Mouse (Mus musculus): ENCODE data around the gene Gm10322. TPM values are rescaled to one million over a fixed set of nuclear protein-coding genes. Genes with fewer than 3 reads are reported as not detected.

The Gm10322 gene
- total RNA-seq, 2 experiments from 2014 or later = not detected

DNA sequence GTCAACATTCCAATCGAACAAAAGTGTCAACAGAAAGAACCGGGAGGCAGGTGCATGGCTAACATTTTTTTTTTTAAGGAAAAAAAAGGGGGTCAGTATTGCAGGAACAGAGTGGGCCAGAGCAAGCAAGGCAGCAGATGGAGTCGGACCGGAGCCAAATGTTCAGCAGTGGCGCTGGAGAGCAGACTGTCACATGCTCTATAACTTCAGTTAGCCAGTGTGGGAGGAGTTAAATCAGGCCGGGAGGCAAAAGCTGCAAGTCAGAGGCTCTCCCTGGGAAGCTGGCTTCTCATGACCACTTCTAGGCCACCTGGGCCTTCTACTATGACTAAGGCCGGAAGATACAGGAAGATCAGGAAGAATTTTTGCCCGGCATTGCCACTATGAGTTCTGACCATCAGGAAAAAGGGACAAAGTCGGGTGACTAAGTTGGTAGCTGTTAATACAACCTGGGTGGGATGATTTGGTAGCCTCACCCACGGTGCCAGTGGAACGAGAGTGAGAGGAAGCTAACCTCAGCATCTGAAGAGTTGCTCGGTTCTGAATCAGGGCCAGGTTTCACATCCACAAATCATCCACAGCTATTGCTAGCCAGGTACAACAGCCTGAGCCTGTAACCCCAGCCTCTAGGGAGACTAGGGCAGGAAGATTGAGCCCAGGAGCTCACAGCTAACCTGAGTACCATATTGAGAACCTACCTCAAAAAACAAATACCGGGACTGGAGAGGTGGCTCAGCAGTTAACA lies 21.9 kb upstream of the Gm10322 start:
- intact Hi-C loops (cut with DNase I) = loop anchor here (5.0 kb wide), 4 partner anchors 47 to 248 kb away; no protein-coding TSS in a partner anchor
- DNase-seq (ENCODE audit: low spot score in 2 of 2) = peak; percentile 57 to 90

DNA sequence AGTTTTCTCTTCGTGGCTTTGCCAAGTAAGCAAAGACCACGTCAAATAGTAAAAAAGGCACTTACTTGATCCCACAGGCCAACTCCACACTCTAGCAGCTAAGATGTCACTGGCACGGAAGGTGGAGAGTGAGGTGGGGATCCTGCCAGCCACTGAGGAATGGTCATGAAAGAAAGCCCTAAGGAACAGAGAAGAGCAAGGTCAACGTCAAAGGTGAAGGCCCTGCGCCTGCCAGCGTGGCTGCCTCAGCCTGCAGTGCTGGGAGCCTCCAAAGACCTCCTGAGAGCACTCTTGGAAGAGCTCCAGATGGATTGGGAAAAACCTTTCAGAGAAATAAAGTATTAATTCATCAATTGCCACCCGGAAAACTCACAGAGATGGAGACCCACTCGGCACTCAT lies 15.3 kb upstream of the Gm10322 start:
- DNase-seq (ENCODE audit: low spot score in 2 of 2) = no peak

DNA sequence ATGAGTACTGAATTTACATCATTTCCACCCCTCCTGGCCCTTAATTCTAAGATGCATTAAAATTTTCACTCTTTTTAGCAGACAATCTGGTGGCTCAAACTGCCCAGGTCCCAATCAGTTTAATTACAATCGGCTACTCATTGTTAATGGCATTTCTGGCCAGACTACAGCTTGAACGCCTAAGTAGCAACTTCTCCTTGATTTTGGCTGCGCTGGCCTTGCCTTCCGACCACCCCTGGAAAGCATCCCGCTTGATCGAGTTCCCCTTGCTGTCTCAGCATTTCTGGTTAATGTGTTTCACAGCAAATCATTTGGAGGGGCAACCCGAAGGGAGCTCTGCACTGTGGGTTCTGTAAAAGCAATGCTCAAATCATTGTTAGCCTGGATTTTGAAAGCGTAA lies 13.8 kb upstream of the Gm10322 start:
- DNase-seq (ENCODE audit: low spot score in 2 of 2) = no peak
- intact Hi-C loops (cut with DNase I) = no loop called here

More for the DNA sequence above, 15.3 kb upstream of the Gm10322 start:
- intact Hi-C loops (cut with DNase I) = no loop called here

DNA sequence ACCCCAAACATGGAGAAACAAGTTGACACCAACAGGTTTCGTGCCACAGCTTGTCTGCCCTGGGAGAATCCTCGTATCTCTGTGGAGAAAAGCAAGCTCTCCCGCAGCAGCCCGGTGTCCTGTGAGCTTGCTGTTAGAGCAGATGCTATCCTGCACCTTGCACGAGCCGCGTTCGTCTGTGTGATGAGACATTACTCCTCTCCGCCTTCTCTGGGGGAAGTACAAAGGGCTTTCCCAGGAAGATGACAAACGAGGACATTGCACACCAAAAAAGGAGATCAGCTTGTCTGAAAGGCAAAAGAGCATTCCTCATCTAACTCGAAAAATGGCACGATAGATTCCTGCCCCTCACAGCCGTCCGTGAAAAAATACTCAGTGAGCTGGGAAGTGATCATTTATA lies 13.0 kb upstream of the Gm10322 start:
- intact Hi-C loops (cut with DNase I) = no loop called here
- peak; percentile 45 to 78 for DNase-seq (ENCODE audit: low spot score in 2 of 2)

DNA sequence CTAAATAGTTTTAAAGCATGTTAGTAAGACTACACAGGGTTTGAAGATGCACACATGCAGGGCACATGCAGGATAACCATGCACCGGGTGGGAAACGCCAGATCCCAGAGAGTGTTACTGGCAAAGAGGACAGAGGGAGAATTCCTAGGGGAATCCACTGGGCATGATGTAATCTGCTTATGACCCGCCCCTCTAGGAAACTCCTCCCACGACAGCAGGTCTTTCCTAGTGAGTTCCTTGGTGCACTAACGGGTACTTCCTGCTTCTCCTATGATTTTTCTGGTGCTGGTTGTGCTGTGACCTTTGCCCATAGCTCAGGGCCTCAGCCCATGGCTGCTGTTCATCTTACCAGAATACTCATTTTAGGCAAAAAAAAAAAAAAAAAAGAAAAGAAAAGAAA lies 12.0 kb upstream of the Gm10322 start:
- no peak for DNase-seq (ENCODE audit: low spot score in 2 of 2)
- intact Hi-C loops (cut with DNase I) = no loop called here

DNA sequence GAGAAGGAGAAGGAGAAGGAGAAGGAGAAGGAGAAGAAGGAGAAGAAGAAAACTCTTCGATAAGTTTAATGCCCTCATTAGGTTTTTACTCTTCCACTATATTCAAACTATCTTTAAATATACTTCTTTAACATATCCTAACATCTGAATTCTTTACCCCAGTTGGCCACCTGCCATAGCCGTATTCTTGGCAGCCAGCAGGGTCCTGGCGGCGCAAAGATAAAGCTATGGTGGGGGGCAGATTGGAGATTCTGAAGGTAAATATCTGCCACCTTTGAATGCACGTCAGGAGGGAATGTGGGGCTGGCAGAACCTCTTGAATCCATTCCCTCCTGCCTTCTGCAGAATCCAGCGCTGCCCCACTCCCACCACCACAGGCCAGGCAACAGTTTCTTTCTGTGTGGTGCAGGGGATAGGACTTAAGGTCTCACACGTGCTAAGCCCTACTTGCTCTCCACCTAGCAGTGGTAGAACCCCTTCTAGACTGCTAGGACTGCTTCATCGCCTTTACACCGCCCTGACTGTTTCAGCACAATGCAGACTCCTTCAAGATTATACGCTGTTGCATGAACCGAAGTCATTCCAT lies 10.9 kb upstream of the Gm10322 start:
- DNase-seq (ENCODE audit: low spot score in 2 of 2) = no peak
- intact Hi-C loops (cut with DNase I) = no loop called here

DNA sequence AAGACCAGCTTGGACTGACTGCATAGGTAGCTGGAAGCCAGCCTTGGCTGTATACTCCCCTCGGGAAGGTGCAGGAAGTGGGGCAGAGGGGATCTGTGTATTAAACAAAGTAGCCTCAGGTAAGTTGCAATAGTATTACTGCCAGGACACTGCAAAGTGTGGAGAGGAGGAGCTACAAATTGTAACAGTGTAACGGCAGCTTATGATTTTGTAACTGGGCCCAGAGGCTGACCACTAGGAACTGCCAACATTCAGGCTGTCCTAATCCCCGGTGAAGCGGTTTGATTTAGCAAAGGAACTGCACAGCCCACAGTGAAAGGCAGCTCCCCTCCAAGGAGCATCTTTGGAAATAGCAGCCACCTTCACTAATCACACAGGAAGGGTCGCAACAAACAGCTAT lies 2.6 kb upstream of the Gm10322 start:
- no peak for DNase-seq (ENCODE audit: low spot score in 2 of 2)
- intact Hi-C loops (cut with DNase I) = no loop called here

DNA sequence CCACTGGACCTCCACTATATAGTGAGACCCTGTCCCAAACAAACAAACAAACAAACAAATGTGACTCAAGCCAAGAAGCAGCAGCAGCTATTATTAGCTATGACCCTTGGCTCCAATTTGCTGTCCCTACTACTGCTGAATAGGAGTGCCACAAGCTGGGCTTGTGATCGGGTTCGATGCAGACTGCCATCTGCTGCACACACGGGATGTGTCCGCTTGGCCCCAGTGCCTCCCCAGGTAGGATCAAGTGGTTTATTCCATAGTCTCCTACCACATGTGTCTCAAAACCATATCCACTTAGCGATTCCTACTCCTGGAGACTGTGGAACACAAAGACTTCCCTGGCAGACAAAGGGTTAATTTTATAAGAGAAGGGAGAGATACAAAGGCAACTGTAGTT lies 1.7 kb upstream of the Gm10322 start:
- intact Hi-C loops (cut with DNase I) = no loop called here
- DNase-seq (ENCODE audit: low spot score in 2 of 2) = no peak

DNA sequence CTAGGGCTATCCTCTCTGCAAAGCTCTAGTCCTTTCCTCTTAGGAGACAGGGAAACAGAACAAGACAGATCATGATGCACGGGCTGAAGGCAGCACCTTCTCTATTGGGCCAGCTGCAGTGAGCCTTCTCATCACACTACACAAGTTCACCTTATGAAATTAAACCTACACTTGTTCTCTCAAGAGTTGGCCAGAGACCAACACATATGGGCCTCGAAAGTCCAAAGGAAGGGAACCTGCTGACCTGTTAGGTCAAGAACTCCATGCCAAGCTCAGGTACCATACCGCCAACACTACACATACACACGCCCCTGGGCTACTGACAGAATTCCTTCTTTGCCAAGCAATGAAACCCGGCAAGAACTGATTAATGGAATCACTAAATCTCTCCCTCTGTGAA lies 452 bp upstream of the Gm10322 start:
- intact Hi-C loops (cut with DNase I) = loop anchor here (5.0 kb wide), 1 partner anchor 123 kb away; no protein-coding TSS in a partner anchor
- peak in 1 of 2 experiments; percentile 20 for DNase-seq (ENCODE audit: low spot score in 2 of 2)

DNA sequence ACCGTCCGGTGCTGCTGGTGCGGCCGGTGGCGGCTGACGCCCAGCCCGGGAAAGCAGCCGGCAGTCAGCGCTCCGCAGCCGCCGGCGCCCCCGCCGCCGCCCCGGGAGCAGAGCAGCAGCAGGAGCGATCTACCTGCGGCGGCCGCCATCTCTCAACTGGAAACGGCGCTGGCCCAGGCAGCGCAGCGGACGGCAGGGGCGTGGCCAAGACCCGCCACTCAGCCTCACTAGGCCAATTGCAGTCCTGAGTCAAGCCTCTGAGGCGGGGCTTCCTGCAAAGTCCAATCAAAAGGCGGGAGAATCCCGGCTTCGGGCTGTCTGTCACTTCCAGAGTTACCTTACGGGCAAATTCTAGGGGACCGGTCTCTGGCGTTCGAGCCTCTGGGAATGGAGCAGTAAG lies 659 bp downstream of the Gm10322 start, which contains the start of gene Mcu:
Mcu (minus strand) TSS at position 171 of the 400 bp plus-strand sequence.
- intact Hi-C loops (cut with DNase I) = loop anchor here (2.0 to 5.0 kb wide), 2 partner anchors 86 to 124 kb away; partner anchors contain the start of gene Micu1
- DNase-seq (ENCODE audit: low spot score in 2 of 2) = peak; percentile 97 to 98

DNA sequence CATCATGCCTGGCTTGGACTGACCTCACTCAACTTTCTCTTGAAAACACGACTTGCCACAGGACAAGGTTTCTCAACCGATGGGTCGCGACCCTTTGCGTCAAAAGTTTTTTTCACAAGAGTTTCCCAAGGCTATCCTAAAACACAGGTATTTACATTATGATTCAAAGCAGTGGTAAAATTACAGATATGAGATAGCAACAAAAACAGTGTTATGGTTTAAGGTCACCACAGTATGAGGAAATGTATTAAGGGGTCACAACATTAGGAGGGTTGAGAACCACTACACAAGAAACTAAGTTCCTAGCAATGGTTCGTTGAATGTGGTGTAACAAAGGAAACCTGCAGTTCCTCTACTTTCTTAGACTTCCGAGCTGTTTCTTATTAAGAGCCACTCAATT lies 1.9 kb downstream of the Gm10322 start:
- DNase-seq (ENCODE audit: low spot score in 2 of 2) = no peak
- intact Hi-C loops (cut with DNase I) = loop anchor here (2.0 to 5.0 kb wide), 2 partner anchors 85 to 125 kb away; partner anchors contain the start of gene Micu1

DNA sequence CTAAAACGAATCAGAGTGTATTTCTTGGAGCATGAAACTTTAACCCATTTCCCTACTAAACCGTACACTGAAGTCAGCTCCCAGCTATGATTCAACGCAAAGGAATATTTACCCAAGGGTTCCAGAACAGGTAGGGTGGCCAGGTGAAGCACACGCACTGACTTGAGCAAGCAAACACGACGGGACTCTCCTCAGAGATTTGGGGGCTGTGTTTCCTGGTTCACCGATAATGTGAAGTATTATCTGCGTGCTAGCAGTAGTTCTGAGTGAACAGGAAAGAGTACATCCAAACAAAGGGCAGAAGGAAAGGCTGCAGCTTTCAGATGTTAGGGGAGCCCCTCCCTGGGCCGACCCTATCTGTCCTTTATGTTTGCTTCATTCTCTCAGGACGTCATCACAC lies 5.5 kb downstream of the Gm10322 start:
- DNase-seq (ENCODE audit: low spot score in 2 of 2) = no peak
- intact Hi-C loops (cut with DNase I) = no loop called here

DNA sequence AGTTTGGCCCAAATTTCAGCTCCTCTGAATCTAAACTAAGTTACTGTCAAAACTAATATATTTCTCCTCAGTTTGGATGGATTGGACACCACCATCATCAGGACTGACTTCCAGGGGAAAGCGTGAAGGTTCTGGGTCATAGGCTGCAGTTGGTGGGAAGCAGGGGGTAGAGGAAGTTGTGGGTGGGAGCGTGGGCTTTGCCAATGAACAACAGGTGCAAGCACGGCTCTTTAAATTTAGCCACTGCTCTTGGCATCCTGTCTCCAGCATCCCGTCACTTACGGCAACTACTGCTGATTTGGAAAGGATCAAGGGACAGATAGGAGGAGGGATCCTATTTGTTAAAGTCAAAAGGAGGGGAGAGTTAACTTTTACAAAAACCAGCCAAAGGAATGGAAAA lies 7.6 kb downstream of the Gm10322 start:
- intact Hi-C loops (cut with DNase I) = no loop called here
- no peak for DNase-seq (ENCODE audit: low spot score in 2 of 2)

DNA sequence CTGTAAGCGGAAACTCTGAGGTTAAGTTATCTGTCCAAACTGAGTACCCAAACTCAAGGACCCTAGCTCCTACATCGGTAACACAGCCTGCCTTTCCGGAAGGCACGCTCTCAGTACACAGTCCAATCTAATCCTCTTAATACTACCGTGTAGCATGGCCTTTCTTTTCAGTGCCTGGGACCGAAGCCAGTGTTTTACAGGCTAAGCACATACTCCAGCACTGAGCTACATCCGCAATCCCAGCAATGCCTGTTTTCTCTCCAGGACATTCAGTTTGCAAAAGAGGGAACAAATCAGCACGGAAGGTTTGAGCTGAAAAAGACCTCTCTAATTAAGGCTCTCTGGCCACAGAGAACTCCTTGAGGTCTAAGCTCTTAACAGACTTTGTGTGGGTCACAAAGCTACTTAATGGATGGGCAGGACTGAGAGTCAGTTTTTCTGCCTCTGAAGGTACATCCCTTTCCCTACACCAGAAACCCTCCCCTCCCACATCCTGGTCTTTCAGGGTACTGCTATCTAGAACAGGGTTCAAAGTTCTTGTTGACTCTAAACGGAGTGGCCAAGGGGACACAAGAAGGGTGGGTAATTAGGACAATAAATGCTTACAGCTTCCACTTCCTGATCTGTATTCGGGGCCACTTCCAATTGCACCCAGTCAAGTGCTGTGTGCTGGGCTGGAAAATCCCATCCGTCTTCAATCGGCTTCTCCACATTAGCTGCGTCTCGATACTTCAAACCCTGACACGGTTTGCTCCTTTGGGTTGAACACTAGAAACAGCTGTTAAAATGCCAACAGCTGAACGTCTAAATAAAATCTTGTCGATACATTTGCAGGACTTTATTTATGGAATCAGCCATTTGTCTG lies 13.0 kb downstream of the Gm10322 start:
- no peak for DNase-seq (ENCODE audit: low spot score in 2 of 2)
- intact Hi-C loops (cut with DNase I) = no loop called here

DNA sequence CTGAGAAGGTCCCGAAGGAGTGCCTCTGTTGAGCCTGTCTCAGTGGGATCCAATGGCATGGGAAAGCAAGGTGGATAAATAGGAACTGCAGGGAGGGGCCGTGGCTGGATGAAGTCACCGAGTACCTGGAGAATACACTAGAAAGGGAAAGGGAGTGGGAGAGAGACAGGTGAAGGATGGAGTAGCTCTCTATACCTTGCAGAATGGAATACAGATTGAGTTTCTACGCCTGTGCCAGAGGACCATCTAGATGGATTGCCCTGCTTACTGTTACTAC lies 13.6 kb downstream of the Gm10322 start:
- no peak for DNase-seq (ENCODE audit: low spot score in 2 of 2)
- intact Hi-C loops (cut with DNase I) = no loop called here

DNA sequence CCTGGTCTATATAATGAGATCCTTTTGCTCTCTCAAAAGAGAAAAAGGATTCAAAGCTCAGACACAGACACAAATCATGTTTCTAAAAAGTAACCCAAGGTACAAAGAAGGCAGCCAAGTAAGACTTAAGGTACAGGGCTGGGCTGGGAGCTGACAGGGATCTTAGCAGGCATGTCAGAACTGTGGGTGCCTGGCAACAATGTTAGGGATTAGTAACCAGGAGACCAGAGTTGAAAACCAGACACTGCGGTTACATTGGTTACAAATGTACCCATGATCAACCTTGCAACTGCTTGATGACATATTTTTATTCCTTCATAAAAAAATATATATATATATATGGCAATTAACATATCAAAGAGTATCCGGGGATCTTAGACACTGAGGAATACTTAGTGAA lies 20.2 kb downstream of the Gm10322 start:
- intact Hi-C loops (cut with DNase I) = no loop called here
- DNase-seq (ENCODE audit: low spot score in 2 of 2) = no peak

DNA sequence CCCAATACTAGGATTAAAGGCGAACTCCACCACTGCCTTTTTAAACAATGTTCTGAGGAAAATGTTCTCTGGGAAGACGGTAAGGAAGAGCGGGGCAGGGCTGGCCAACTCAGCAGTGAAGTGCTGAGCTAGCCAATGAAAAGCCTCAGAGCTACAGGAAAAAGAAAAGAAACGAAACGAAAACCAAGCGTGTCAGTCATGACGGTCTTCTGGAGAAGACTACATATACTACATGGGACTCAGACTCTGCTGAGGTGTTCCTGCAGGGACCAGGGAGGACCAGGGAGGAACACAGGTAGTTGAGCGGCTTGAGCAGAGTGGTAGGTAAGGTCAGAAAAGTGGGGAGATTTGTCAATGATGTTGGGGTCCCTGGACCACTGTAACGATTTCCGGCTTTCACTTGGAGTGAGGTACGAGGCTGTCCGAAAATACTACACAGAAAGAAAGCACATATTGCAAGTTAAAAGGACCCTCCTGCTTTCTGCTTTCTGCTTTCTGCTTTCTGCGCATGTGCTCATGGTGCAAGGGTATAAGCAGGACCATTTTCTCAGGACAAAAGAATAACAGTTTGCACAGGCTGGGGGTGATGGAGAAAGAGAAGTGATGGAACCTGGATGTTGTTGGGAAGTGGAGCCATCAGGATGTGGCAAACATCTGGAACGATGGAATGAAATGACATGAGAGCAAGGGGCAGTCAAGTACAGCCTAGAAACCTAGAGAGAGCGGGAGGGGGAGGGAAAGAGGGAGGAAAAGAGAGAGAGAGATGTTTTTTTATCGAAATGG lies 21.1 kb downstream of the Gm10322 start:
- no peak for DNase-seq (ENCODE audit: low spot score in 2 of 2)
- intact Hi-C loops (cut with DNase I) = no loop called here

DNA sequence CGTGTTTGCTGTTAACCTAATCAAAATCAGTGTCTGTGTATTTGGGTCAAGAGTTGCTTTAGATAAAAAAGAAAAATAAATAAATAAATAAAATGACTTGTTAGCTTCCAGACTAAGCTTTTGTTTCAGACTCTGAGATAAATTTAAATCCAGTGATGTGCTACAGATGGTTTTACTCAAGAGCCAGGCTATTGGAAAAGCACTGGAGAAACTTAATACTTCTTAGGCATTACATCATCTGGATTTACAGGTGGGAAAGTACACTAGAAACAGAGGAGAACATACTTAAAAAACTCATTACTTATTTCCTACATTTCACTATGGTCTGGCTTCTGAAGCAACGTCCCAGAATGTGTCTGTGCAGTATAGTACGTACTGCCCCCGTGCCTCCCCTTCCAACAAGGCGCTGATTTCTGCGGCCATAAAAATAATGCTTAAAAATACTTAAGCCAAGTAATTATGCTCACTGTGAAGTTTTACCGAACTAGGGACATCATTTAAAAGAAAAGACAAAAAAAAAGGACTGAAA lies 21.8 kb downstream of the Gm10322 start:
- intact Hi-C loops (cut with DNase I) = no loop called here
- no peak for DNase-seq (ENCODE audit: low spot score in 2 of 2)

DNA sequence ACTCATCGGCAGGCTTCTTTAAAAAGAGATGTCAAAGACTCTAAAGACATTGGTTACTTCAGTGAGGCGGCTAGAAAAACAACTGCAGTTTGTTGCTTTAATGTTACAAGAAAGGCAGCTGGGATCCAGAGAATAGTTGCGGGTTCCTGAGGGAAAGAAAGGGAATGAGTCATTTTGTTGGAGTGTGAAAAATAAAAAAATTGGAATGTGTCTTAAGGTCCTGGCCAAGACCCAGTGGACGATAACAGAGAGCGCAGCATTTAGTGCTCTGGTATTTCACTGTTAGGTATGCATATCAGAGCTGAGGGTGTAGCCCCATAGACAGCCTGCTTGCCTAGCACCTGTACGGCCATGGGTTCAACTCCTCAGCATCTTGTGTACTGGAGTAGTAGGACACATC lies 22.7 kb downstream of the Gm10322 start:
- intact Hi-C loops (cut with DNase I) = no loop called here
- no peak for DNase-seq (ENCODE audit: low spot score in 2 of 2)
